Mouse (Mus musculus): ENCODE measurements around the gene Ube2d1. TPM values are rescaled to one million over a fixed set of nuclear protein-coding genes. Genes with fewer than 3 reads are reported as not detected.

Ube2d1 gene
- total RNA-seq, 2 experiments from 2014 or later, result 52.8 to 54.0 TPM

DNA sequence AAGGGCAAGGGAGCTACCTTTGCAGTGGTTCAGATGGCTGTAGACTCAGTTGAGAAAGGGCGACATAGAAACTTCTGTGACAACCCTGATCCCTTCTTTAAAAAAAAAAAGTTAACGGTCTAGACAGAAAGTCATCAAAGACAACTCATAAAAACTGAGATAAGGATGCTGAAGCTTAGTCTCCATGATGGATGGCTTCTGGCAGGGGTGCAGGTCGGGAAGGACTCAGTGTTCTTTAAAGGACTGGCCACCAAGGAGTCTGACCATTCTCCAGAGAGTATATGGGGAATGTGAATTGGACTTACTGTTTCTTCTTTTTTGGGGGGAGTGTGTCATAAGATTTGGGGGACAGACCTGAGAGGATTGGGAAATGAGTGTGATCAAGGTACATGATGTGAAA is 29.5 kb upstream of the Ube2d1 start:
- no peak for TF ChIP-seq CTCF (conservative IDR thresholded peaks at IDR 0.05)
- H3K4me3 ChIP-seq, result no peak overlapping the region
- H3K27ac ChIP-seq, result no peak overlapping the region
- no peak for DNase-seq (ENCODE audit: low spot score in 2 of 2)

GRCm38 (mm10) chr10:71310288-71310687 is 25.2 kb upstream of the Ube2d1 start:
- no peak overlapping the region for H3K27ac ChIP-seq
- H3K4me3 ChIP-seq, result no peak overlapping the region
- no peak for DNase-seq (ENCODE audit: low spot score in 2 of 2)
- no peak for TF ChIP-seq CTCF (conservative IDR thresholded peaks at IDR 0.05)

DNA sequence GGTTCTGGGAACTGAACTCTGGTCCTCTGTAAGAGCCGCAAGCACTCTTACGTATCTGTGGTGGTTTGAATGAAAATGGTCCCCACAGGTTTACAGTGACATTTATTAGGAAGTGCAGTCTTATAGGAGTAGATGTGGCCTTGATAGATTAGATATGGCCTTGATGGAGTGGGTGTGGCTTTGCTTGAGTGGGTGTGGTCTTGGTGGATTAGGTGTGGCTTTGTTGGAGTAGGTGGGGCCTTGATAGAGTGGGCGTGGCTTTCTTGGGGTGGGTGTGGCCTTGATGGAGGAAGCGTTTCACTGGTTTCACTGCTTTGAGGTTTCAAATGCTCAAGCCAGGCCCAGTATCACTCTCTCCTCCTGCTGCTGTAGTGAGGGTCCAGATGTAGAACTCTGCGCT is 23.1 kb upstream of the Ube2d1 start:
- no peak for DNase-seq (ENCODE audit: low spot score in 2 of 2)
- no peak overlapping the region for H3K27ac ChIP-seq
- no peak for TF ChIP-seq CTCF (conservative IDR thresholded peaks at IDR 0.05)
- no peak overlapping the region for H3K4me3 ChIP-seq

- no peak for TF ChIP-seq CTCF (conservative IDR thresholded peaks at IDR 0.05)
These were observed 21.7 kb upstream of the Ube2d1 start for GRCm38 (mm10) chr10:71306759-71307158.

GRCm38 (mm10) chr10:71306190-71306589 is 21.1 kb upstream of the Ube2d1 start:
- peak; percentile 83 for TF ChIP-seq CTCF (conservative IDR thresholded peaks at IDR 0.05)
- H3K4me3 ChIP-seq, result no peak overlapping the region
- DNase-seq (ENCODE audit: low spot score in 2 of 2), result peak in 1 of 2 experiments; percentile 53
- H3K27ac ChIP-seq, result no peak overlapping the region

More at GRCm38 (mm10) chr10:71306759-71307158, 21.7 kb upstream of the Ube2d1 start:
- no peak for DNase-seq (ENCODE audit: low spot score in 2 of 2)
- no peak overlapping the region for H3K27ac ChIP-seq
- H3K4me3 ChIP-seq, result no peak overlapping the region

GRCm38 (mm10) chr10:71302490-71302889 is 17.4 kb upstream of the Ube2d1 start:
- Histone ChIP-seq H3K27ac (no peak overlapping the region), H3K4me3 (no peak overlapping the region)
- TF ChIP-seq CTCF (conservative IDR thresholded peaks at IDR 0.05), result peak; percentile 69
- no peak for DNase-seq (ENCODE audit: low spot score in 2 of 2)

DNA sequence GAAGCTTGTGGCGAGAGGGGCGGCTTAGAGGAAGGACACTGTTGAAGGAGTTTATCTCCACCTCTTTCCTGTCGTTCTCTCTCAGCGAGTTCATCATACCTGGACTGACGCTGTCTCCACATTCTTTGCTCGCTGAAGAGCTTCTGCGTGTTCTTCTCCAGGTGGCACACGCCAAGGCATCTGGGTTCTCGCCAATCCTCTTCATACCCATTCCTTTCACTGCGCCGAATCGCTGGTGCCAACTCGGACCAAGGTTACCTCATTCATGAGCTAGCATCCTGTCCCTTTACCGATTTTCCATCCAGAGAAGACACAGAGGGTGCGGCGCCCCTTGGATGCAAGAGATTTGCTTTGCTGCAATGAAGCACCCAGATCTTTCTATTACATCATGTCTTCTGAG is 15.1 kb upstream of the Ube2d1 start:
- TF ChIP-seq CTCF (conservative IDR thresholded peaks at IDR 0.05), result no peak
- no peak overlapping the region for H3K27ac ChIP-seq
- no peak for DNase-seq (ENCODE audit: low spot score in 2 of 2)
- H3K4me3 ChIP-seq, result no peak overlapping the region

DNA sequence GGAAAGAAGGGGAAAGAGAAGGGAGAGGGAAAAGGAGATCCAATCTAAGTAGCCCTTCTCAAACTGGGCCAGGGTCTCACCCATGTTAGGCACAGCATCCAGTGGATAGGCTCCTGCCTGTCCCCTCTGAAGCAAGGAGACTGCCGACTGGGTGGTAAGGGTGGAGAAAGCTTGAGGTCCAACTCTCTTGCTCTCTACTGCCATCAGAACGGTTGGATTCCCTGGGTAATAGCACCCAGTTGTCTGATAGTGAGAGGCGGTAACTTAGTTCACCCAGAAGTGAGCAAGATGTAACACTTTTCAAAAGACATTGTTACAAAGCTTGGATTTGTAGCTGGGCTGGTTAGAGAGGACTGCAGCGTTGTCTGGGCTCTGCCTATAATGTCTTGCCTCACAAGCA is 8.2 kb upstream of the Ube2d1 start:
- no peak for DNase-seq (ENCODE audit: low spot score in 2 of 2)
- no peak overlapping the region for H3K4me3 ChIP-seq
- H3K27ac ChIP-seq, result no peak overlapping the region
- peak; percentile 50 for TF ChIP-seq CTCF (conservative IDR thresholded peaks at IDR 0.05)

DNA sequence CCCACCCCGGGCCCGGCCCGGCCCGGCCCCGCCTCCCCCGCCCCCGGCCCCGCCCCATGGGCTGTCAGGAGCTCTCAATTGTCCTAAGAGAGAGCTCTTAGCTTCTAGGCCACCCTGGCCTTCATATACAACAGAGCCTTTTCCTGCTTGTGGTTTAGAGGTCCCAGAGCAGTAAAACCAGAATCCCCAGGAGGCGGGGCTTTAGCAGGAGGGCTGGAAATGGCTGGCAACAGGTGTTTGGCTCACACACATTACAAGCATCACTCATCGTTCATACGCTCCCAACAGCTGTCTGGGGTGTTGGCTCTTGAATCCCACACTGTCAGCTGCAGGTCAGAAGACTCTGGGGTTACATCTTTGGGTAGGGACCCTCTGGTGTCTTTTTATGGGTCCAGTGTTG is 7.2 kb upstream of the Ube2d1 start:
- no peak for TF ChIP-seq CTCF (conservative IDR thresholded peaks at IDR 0.05)
- Histone ChIP-seq H3K27ac (no peak overlapping the region), H3K4me3 (no peak overlapping the region)
- DNase-seq (ENCODE audit: low spot score in 2 of 2), result no peak

DNA sequence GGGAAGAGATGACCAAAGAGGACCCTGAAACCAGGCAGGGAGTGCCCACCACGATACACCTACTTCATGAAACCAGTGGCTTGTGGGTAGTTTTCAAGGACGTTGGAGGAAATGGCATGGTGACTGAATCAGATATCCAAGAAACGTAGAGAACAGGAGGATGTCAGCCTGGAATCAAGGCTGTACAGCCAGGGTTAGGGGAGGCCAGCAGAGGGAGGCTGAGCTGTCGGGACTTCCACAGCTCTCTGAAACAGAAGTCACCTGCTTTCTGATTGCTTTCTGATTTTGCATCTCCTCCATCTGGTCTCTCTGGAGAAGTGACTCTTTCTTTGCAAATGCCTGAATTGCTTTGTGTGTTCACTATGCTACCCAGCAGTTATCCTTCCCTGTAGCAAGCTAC is 6.7 kb upstream of the Ube2d1 start:
- Histone ChIP-seq H3K4me3 (no peak overlapping the region), H3K27ac (no peak overlapping the region)
- DNase-seq (ENCODE audit: low spot score in 2 of 2), result no peak
- no peak; the same call in 1 of the 2 replicates for TF ChIP-seq CTCF (conservative IDR thresholded peaks at IDR 0.05)

GRCm38 (mm10) chr10:71291179-71291661 is 6.2 kb upstream of the Ube2d1 start:
- no peak for DNase-seq (ENCODE audit: low spot score in 2 of 2)
- H3K4me3 ChIP-seq, result no peak overlapping the region
- TF ChIP-seq CTCF (conservative IDR thresholded peaks at IDR 0.05), result no peak

GRCm38 (mm10) chr10:71284511-71285125 is 444 bp downstream of the Ube2d1 start:
- Histone ChIP-seq H3K4me3 (peak overlapping the region; percentile 91), H3K27ac (peak overlapping the region; percentile 97)
- peak in 1 of 2 experiments; percentile 27 for DNase-seq (ENCODE audit: low spot score in 2 of 2)
- TF ChIP-seq CTCF (conservative IDR thresholded peaks at IDR 0.05), result no peak

More at GRCm38 (mm10) chr10:71291179-71291661, 6.2 kb upstream of the Ube2d1 start:
- no peak overlapping the region for H3K27ac ChIP-seq

- H3K27ac ChIP-seq, result peak overlapping the region; percentile 97
- peak overlapping the region; percentile 91 for H3K4me3 ChIP-seq
- DNase-seq (ENCODE audit: low spot score in 2 of 2), result no peak
- no peak for TF ChIP-seq CTCF (conservative IDR thresholded peaks at IDR 0.05)
These were observed 941 bp downstream of the Ube2d1 start for GRCm38 (mm10) chr10:71284131-71284510.

DNA sequence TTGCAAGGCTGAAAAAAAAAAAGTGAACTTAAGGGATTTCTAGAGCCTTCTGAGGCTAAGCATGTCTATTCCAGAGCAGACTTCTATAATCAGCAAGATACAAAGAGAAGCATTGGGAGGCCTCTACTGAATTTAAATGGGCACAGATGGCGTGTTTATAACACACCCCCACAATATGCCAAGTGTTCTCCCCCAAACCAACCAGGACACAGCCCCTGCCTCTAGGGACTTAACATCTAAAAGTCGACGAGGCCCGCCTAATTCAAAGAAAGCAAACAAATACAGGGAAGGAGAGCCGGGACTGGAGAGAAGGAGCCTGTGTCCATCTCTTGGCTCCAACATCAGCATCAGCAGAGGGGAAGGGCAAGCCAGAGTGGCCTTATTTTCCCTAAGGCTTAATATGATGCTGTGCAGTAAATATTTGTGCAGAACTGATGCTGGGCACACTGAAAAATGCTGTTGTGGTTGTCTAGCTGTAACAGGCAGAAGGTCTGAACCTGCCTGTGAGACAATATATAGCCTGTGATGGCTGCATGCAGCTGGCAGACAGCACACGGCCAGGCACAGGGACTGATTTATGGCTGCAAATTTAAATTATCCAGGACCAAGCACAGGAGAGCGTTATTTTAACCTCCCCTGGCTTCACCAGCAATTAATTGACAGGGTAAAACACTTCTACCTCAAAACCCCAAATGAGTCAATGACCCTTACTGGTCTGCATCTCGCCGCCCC is 11.9 kb downstream of the Ube2d1 start:
- H3K27ac ChIP-seq, result peak overlapping the region; percentile 81
- peak; percentile 41 to 63 for DNase-seq (ENCODE audit: low spot score in 2 of 2)

More for the DNA sequence above, 11.9 kb downstream of the Ube2d1 start:
- no peak overlapping the region for H3K4me3 ChIP-seq
- no peak for TF ChIP-seq CTCF (conservative IDR thresholded peaks at IDR 0.05)

Measured in layer of hippocampus, adult 2 months (tissue).